Comparison of ENCODE assay signal across 12 mouse cellular contexts in genomic region chr3:30207431-30207830, GRCm38 (mm10).
DNase-seq lines count a peak whose midpoint lies in the region; ATAC-seq and TF ChIP-seq lines count a peak whose summit lies in the region.
"Had no signal": no experiment of that assay in that cellular context is flagged by ENCODE, and none has a peak within 500 bp of the region (broad histone marks: within the 10 kb centered on the region; RNA-seq: fewer than 3 reads in every experiment).

No protein-coding gene starts in this region.

- DNase-seq in cerebellum, postnatal 25 days, result peak; percentile 17 to 23
- no peak for DNase-seq in cerebellum, adult 8-10 months
- no peak for DNase-seq in lung, postnatal 36 days
- peak; percentile 74 for DNase-seq in hindbrain, postnatal 0 days (ENCODE audit: low spot score)
- peak; percentile 68 for DNase-seq in retina, embryonic 14.5 days (ENCODE audit: low spot score)
- no peak for DNase-seq in right cerebral cortex, postnatal 14 days
- no peak for DNase-seq in forebrain, embryonic 11.5 days (ENCODE audit: low spot score)
- DNase-seq: layer of hippocampus, adult 9-11 months had no signal

- no peak overlapping the region for H3K9ac ChIP-seq in lung, embryonic 15.5 days
- no peak overlapping the region for H3K9ac ChIP-seq in hindbrain, postnatal 0 days (replicated peaks; ENCODE audit: low read length)
- H3K9ac ChIP-seq in forebrain, embryonic 11.5 days (ENCODE audit: low read length), result no peak overlapping the region
- H3K9ac ChIP-seq: liver, embryonic 15.5 days; stomach, embryonic 15.5 days had no signal

- H3K4me3 ChIP-seq in lung, embryonic 15.5 days, result no peak overlapping the region
- H3K4me3 ChIP-seq in hindbrain, postnatal 0 days (ENCODE audit: low read length), result peak overlapping the region; percentile 14; the same call in 1 of the 2 replicates
- H3K4me3 ChIP-seq in forebrain, embryonic 11.5 days (ENCODE audit: low read depth, low read length), result no peak overlapping the region
- H3K4me3 ChIP-seq: liver, embryonic 15.5 days; stomach, embryonic 15.5 days had no signal

- peak overlapping the region; percentile 54 for H3K27ac ChIP-seq in lung, embryonic 15.5 days
- H3K27ac ChIP-seq in hindbrain, postnatal 0 days, result peak overlapping the region; percentile 62; the same call in 1 of the 2 replicates
- H3K27ac ChIP-seq in forebrain, embryonic 11.5 days (ENCODE audit: low read depth, low read length), result no peak overlapping the region
- H3K27ac ChIP-seq: liver, embryonic 15.5 days; stomach, embryonic 15.5 days had no signal

- H3K36me3 ChIP-seq in lung, embryonic 15.5 days, result no peaks in the 10 kb centered on the region
- H3K36me3 ChIP-seq in hindbrain, postnatal 0 days (ENCODE audit: insufficient read depth, low read length), result no peaks in the 10 kb centered on the region
- no peaks in the 10 kb centered on the region for H3K36me3 ChIP-seq in forebrain, embryonic 11.5 days (ENCODE audit: control insufficient read depth, insufficient read depth, low read length)
- H3K36me3 ChIP-seq: liver, embryonic 15.5 days; stomach, embryonic 15.5 days had no signal

- WGBS in lung, embryonic 15.5 days, result 23% methylated on average over 5 of the region's 5 CpGs
- 26% methylated on average over 5 of the region's 5 CpGs for WGBS in hindbrain, postnatal 0 days
- 62% methylated on average over 5 of the region's 5 CpGs for WGBS in forebrain, embryonic 11.5 days

- no peaks in the 10 kb centered on the region for H3K9me3 ChIP-seq in lung, embryonic 15.5 days
- H3K9me3 ChIP-seq in hindbrain, postnatal 0 days (ENCODE audit: low read length), result no peaks in the 10 kb centered on the region
- H3K9me3 ChIP-seq in forebrain, embryonic 11.5 days (ENCODE audit: control insufficient read depth, low read length), result no peaks in the 10 kb centered on the region
- H3K9me3 ChIP-seq: liver, embryonic 15.5 days; stomach, embryonic 15.5 days had no signal

- H3K27me3 ChIP-seq in lung, embryonic 15.5 days, result no peaks in the 10 kb centered on the region
- no peaks in the 10 kb centered on the region for H3K27me3 ChIP-seq in hindbrain, postnatal 0 days (ENCODE audit: insufficient read depth, low read length)
- no peaks in the 10 kb centered on the region for H3K27me3 ChIP-seq in forebrain, embryonic 11.5 days (ENCODE audit: control insufficient read depth, insufficient read depth, low read length)
- H3K27me3 ChIP-seq: liver, embryonic 15.5 days; stomach, embryonic 15.5 days had no signal

- no peak overlapping the region for H3K4me2 ChIP-seq in lung, embryonic 15.5 days
- H3K4me2 ChIP-seq in hindbrain, postnatal 0 days (ENCODE audit: low read depth, low read length), result peak overlapping the region; percentile 49
- no peak overlapping the region for H3K4me2 ChIP-seq in forebrain, embryonic 11.5 days (ENCODE audit: low read depth, low read length, severe bottlenecking)
- H3K4me2 ChIP-seq: liver, embryonic 15.5 days; stomach, embryonic 15.5 days had no signal

- ATAC-seq in lung, embryonic 15.5 days (ENCODE audit: borderline replicate concordance, extremely low read depth, low FRiP score, low TSS enrichment), result no peak
- ATAC-seq in hindbrain, postnatal 0 days, result peak; percentile 90
- no peak for ATAC-seq in forebrain, embryonic 11.5 days (replicated peaks; ENCODE audit: low FRiP score)
- ATAC-seq: inflammation-experienced regulatory T-cells, adult 6 months had no signal

- peaks cover 13% of the 10 kb centered on the region for H3K4me1 ChIP-seq in lung, embryonic 15.5 days
- H3K4me1 ChIP-seq in hindbrain, postnatal 0 days (ENCODE audit: insufficient read depth, low read length), result no peaks in the 10 kb centered on the region
- H3K4me1 ChIP-seq in forebrain, embryonic 11.5 days (replicated peaks; ENCODE audit: control insufficient read depth, insufficient read depth, low read length), result 0 out of 2 replicates have a peak, but pooled peaks cover 2% of the 10 kb centered on the region
- H3K4me1 ChIP-seq: liver, embryonic 15.5 days; stomach, embryonic 15.5 days had no signal

- TF ChIP-seq CTCF in hindbrain, postnatal 0 days (IDR thresholded peaks at IDR 0.05; ENCODE audit: low read depth), result peak; percentile 44

Comparison
In these comparisons a context has a peak if more than half of its experiments do, and no peak if none do; other contexts are left out.
1. DNase-seq: peak in cerebellum, postnatal 25 days (2 of 2), hindbrain, postnatal 0 days (single experiment) and retina, embryonic 14.5 days (single experiment); none in cerebellum, adult 8-10 months (single experiment), lung, postnatal 36 days (single experiment), right cerebral cortex, postnatal 14 days (single experiment) and forebrain, embryonic 11.5 days (single experiment).